Mouse (Mus musculus) heart, embryonic 11.5 days (tissue): ENCODE measurements around the gene Lpin2. TPM values are rescaled to one million over a fixed set of nuclear protein-coding genes. Genes with fewer than 3 reads are reported as not detected.

Experiments
- ATAC-seq: fragments of 200-750 bp; cut with Nextera tagmentation; replicated peaks from 2 replicates; pipeline ENCODE4 v1.8.0; 2017; ENCODE audit warnings: moderate library complexity; ENCODE audit not compliant: insufficient number of reproducible peaks, low FRiP score, low TSS enrichment
- H3K27ac ChIP-seq: fragments of 300-500 bp; sonication (generic); 2 replicates; pipeline ENCODE4 v1.5.1; 2014; ENCODE audit warnings: mild to moderate bottlenecking, low read depth, low read length
- H3K27me3 ChIP-seq: fragments of 300-500 bp; sonication (generic); 2 replicates; pipeline ENCODE4 v1.6.1; 2014; ENCODE audit warnings: mild to moderate bottlenecking, low read length, mixed read lengths; ENCODE audit not compliant: control insufficient read depth, insufficient read depth
- H3K36me3 ChIP-seq: fragments of 300-500 bp; sonication (generic); 2 replicates; pipeline ENCODE4 v1.6.1; 2014; ENCODE audit warnings: mild to moderate bottlenecking, low read length, moderate library complexity, mixed read lengths; ENCODE audit not compliant: control insufficient read depth, insufficient read depth
- H3K4me1 ChIP-seq: fragments of 300-500 bp; sonication (generic); 2 replicates; pipeline ENCODE4 v1.6.1; 2014; ENCODE audit warnings: low read length; ENCODE audit not compliant: control insufficient read depth, insufficient read depth
- H3K4me2 ChIP-seq: fragments of 300-500 bp; sonication (generic); 2 replicates; pipeline ENCODE4 v1.6.1; 2014; ENCODE audit warnings: mild to moderate bottlenecking, moderate library complexity
- H3K4me3 ChIP-seq: fragments of 300-500 bp; sonication (generic); 2 replicates; pipeline ENCODE4 v1.5.1; 2014; ENCODE audit warnings: low read depth, low read length
- H3K9ac ChIP-seq: fragments of 300-500 bp; sonication (generic); 2 replicates; pipeline ENCODE4 v1.6.1; 2014; ENCODE audit warnings: mild to moderate bottlenecking, low read depth, low read length, moderate library complexity
- H3K9me3 ChIP-seq: fragments of 300-500 bp; sonication (generic); replicated peaks from 2 replicates; pipeline ENCODE4 v1.6.1; 2016; ENCODE audit warnings: low read length; ENCODE audit not compliant: control insufficient read depth
- WGBS: fragments of 180-500 bp; shearing (Covaris S2); extraction: QIAGEN DNeasy Blood & Tissue Kit; methylation state at CpG from one replicate; pipeline ENCODE4 v1.1.7; 2014; ENCODE audit not compliant: insufficient replicate concordance; 5-methylcytosine and 5-hydroxymethylcytosine counted together
- polyA plus RNA-seq: library from polyadenylated mRNA; unstranded; fragments of >200 nt; fragmentation: Nextera tagmentation; extraction: Ambion mirVana; gene quantifications from 2 replicates; pipeline ENCODE4 v1.2.1, GENCODE M21; 2014

The Lpin2 gene
- polyA plus RNA-seq, 1 experiment from 2014 or later: 22.5 TPM

DNA sequence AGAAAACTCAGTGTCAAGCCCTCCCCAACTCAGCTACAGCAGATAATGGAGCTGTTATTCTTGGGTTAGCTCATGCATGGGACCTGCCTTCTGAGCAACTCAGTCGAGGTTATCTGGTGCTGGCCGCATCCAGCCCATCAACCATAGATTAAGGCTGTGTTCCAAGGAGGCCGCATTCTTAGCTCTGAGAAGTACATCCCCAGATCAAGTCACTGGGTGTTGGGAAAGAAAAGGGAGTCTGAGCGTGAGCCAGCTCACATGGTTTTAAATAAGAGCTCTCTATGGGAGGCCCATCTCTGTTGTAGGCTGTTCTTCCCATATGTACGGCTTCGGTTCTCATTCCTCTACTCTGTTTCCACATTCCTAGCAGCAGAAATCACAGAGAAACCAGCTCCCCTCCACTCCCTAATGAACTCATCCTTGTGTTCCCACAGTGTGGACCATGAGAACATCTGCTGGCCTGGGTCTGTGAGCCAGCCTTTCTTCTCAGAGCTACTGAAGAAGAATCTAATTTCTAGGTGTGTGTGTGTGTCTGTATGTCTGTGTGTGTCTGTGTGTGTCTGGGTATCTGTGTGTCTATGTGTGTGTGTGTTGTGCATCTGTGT, 107.3 kb downstream of the Lpin2 start:
- Histone ChIP-seq H3K9ac (no peak overlapping the region), H3K27ac (peak overlapping the region; percentile 78)
- no peak for ATAC-seq

DNA sequence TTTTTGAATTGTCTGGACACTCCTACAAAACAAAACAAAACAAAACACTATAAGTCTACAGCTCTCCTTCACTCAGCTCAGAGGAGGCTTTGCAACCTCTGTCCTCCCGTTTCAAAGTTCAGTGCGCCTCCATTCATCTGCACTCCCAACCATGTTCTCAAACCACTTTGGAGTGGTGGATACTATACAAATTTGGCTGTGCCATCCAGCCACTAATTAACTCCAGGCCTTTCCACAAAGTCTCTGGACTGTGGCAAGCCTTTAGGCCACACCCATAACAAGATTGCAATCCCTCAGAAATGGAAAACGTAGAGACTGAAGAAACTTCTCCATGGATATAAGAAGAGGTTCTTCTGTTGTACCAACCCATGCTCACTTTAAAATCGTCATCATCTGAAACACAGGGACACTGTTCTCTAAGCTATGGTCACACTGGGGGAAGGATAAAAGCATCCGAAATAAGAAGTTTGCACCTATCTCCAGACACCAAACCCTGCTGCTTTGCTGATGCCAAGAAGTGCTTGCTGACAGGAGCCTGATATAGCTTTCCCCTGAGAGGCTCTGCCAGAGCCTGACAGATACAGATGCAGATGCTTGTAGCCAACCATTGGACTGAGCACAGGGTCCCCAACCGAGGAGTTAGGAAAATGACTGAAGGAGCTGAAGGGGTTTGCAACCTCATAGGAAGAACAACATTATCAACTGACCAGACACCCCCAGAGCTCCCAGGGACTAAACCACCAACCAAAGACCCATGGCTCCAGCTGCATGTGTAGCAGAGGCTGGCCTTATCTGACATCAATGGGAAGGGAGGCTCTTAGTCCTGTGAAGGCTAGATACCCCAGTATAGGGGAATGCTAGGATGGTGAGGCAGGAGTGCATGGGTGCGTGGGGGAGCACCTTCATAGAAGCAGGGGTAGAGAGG, 108.4 kb downstream of the Lpin2 start:
- Histone ChIP-seq H3K27ac (peak overlapping the region; percentile 78), H3K9ac (no peak overlapping the region), H3K4me1 (peaks cover 62% of the 10 kb centered on the region), H3K9me3 (no peaks in the 10 kb centered on the region), H3K36me3 (no peaks in the 10 kb centered on the region), H3K27me3 (no peaks in the 10 kb centered on the region), H3K4me3 (no peak overlapping the region), H3K4me2 (peak overlapping the region; percentile 38)
- WGBS: 35% methylated on average over 7 of the region's 7 CpGs
- ATAC-seq: peak; percentile 53; the same call in 1 of the 2 replicates

More for the DNA sequence above, 107.3 kb downstream of the Lpin2 start:
- Histone ChIP-seq H3K4me2 (no peak overlapping the region), H3K4me1 (peaks cover 72% of the 10 kb centered on the region), H3K4me3 (no peak overlapping the region), H3K27me3 (no peaks in the 10 kb centered on the region), H3K9me3 (no peaks in the 10 kb centered on the region), H3K36me3 (no peaks in the 10 kb centered on the region)
- WGBS: 31% methylated on average over 6 of the region's 6 CpGs

DNA sequence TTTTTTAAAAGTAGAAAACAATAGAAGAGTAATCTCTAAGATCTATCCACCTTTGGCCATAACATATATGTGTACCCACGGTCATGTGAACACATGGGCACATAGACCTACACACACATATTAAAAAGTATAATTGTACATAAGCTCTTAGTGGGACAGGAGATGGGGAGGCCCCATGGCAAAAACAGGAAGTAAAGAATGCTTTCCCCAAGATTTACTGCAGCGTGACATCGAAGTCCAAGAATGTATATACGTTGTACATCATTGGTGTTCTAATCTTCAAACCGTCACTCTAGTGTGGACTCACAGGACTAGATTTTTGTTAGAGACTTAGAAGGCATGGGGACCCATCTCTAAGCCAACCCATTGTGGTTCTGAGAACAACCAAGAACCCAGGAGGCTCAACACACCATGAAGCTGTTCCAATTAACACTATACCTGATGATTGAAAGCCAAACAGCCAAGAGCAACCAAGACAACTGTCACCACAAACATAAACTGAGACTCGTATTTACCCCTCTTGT, 109.6 kb downstream of the Lpin2 start:
- Histone ChIP-seq H3K4me2 (no peak overlapping the region), H3K9me3 (no peaks in the 10 kb centered on the region), H3K9ac (no peak overlapping the region), H3K27me3 (no peaks in the 10 kb centered on the region), H3K4me1 (peaks cover 51% of the 10 kb centered on the region), H3K27ac (peak overlapping the region; percentile 78), H3K4me3 (no peak overlapping the region), H3K36me3 (no peaks in the 10 kb centered on the region)
- no peak for ATAC-seq
- 85% methylated on average over 6 of the region's 6 CpGs for WGBS

DNA sequence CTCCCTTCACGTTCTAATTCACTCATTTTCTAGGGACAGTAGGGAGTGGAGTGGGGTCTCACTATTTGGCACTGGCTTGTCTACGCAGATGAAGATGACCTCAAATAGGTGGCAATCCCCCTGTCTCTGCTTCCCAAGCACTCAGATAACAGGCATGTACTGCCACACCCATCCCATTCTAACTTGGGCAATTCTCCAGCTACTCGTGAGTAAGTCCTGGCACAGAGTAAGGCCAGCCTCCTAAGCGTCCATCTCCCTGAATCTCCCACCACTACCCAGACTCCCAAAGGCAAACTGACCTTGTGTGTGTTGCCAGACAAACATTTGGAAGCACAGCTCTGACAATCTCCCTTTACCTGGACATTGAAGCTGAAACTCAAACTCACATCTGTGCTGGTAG, 110.5 kb downstream of the Lpin2 start:
- H3K27ac ChIP-seq: no peak overlapping the region
- H3K4me3 ChIP-seq: no peak overlapping the region
- H3K9ac ChIP-seq: no peak overlapping the region
- H3K36me3 ChIP-seq: no peaks in the 10 kb centered on the region
- no peaks in the 10 kb centered on the region for H3K9me3 ChIP-seq
- ATAC-seq: no peak
- no peaks in the 10 kb centered on the region for H3K27me3 ChIP-seq
- peaks cover 50% of the 10 kb centered on the region for H3K4me1 ChIP-seq
- 65% methylated on average over 4 of the region's 4 CpGs for whole genome bisulfite sequencing
- no peak overlapping the region for H3K4me2 ChIP-seq

DNA sequence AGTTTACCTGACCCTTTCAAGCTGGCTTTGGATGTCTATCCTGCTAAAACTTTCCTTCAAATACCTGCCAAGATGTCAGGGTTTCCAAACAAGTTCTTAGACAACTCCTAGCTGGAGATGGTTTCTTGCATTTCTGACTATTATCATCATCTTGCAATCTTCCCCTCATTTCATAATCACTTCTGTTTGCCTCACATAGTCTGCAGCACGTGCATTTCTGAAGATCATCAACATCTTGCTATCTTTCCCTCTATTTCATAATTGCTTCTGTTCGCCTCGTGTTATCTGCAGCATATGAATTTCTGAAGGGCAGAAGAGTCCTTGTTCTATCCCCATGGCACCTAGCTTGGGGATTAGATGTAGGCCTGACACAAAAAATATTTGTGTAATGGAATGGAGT, 112.2 kb downstream of the Lpin2 start:
- 0 out of 2 replicates have a peak, but pooled peaks cover 2% of the 10 kb centered on the region for H3K36me3 ChIP-seq
- WGBS: 80% methylated on average over 3 of the region's 3 CpGs
- no peak overlapping the region for H3K4me2 ChIP-seq
- H3K4me1 ChIP-seq: peaks cover 42% of the 10 kb centered on the region
- no peaks in the 10 kb centered on the region for H3K9me3 ChIP-seq
- H3K9ac ChIP-seq: no peak overlapping the region
- no peak for ATAC-seq
- H3K27ac ChIP-seq: no peak overlapping the region
- no peaks in the 10 kb centered on the region for H3K27me3 ChIP-seq
- H3K4me3 ChIP-seq: no peak overlapping the region

Other genes with a start within 250 kb of the Lpin2 start
- 208 and 237 TPM in 2 replicates for gene Myom1, start 179.9 kb upstream of the Lpin2 start, polyA plus RNA-seq
- gene Myl12a, start 179.7 kb upstream of the Lpin2 start, polyA plus RNA-seq: 878 and 906 TPM in 2 replicates
- gene Emilin2, start 129.4 kb downstream of the Lpin2 start, polyA plus RNA-seq: 59.1 and 81.1 TPM in 2 replicates